Mouse (Mus musculus): ENCODE data around the gene Gak. TPM values are rescaled to one million over a fixed set of nuclear protein-coding genes. Genes with fewer than 3 reads are reported as not detected.

Gene Gak
- total and polyA plus RNA-seq, 3 experiments = 49.9 to 67.3 (median 65.2) TPM

DNA sequence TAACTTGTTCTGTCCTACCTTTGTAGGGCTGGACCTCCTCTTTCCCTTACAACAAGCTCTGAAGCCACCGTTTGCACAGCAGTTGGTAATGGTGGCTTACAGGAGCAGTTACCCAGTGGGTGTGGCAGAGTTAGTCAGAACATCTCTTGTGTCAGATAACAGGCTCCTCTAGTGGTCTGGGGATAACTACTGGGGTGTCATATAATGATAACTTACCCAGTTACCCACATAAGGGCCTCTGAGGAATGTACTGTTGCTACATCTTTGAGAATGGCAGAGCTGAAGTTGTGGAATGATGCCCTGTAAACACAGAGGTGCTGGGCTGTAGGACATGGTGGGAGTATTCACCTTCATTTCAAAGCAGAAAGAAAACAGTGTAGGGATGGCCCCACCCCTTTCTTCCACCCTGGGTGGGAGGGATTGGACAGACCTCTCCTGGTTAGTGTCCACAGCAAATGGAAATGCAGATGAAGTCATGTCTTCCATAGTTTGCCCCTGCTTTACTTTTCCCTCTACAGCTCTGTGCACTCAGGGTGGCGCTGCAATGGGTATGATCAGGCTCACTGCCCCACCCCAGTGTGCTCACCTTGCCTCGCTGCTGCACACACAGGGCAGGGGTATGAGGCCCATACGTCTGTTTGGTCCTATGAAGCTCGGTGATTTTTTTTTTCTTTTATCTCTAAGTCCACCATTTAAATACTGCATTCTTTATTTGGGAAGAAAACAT lies 47.4 kb upstream of the Gak start:
- Histone ChIP-seq H3K4me1 (ENCODE audit: control insufficient read depth in 1 of 2, insufficient read depth in 2 of 2) (no peaks in the 10 kb centered on the region), H3K36me3 (replicated peaks in 1 of 2; ENCODE audit: control insufficient read depth in 1 of 2, insufficient read depth in 1 of 2, low read length in 1 of 2) (peaks cover 9 to 63% of the 10 kb centered on the region in 2 experiments), H3K4me2 (ENCODE audit: insufficient read depth, low read depth, poor library complexity, severe bottlenecking) (no peak overlapping the region), H3K4me3 (replicated peaks in 1 of 3; ENCODE audit: low read depth in 2 of 3, low read length in 2 of 3, poor library complexity in 1 of 3) (no peak overlapping the region), H3K27ac (ENCODE audit: insufficient read depth, low read depth) (no peak overlapping the region), H3K9ac (ENCODE audit: insufficient read depth, low read depth) (no peak overlapping the region), H3K27me3 (replicated peaks) (no peaks in the 10 kb centered on the region), H3K9me3 (replicated peaks; ENCODE audit: low read length) (no peaks in the 10 kb centered on the region), H3K79me2 (replicated peaks; ENCODE audit: control insufficient read depth, extremely low read depth, insufficient read depth, poor library complexity, severe bottlenecking) (no peaks in the 10 kb centered on the region)
- no peak for TF ChIP-seq ZC3H11A (IDR thresholded peaks at IDR 0.05; ENCODE audit: low read depth, low read length)
- TF ChIP-seq NELFE (IDR thresholded peaks at IDR 0.05; ENCODE audit: low read depth, low read length) = no peak
- TF ChIP-seq UBTF (IDR thresholded peaks at IDR 0.05; ENCODE audit: low read depth, low read length) = no peak
- no peak for TF ChIP-seq PAX5 (IDR thresholded peaks at IDR 0.05; ENCODE audit: low read length)
- TF ChIP-seq MAFK (IDR thresholded peaks at IDR 0.05; ENCODE audit: insufficient replicate concordance, low read length) = no peak
- TF ChIP-seq MAZ (IDR thresholded peaks at IDR 0.05; ENCODE audit: low read depth, low read length) = no peak
- no peak for TF ChIP-seq USF2 (conservative IDR thresholded peaks at IDR 0.05; ENCODE audit: low read depth, low read length)
- no peak for TF ChIP-seq CHD1 (IDR thresholded peaks at IDR 0.05; ENCODE audit: low read depth, low read length)
- TF ChIP-seq ETS1 (conservative IDR thresholded peaks at IDR 0.05; ENCODE audit: low read depth, low read length) = no peak
- no peak for TF ChIP-seq MEF2A (IDR thresholded peaks at IDR 0.05; ENCODE audit: borderline replicate concordance, low read depth, low read length)
- TF ChIP-seq NRF1 (IDR thresholded peaks at IDR 0.05; ENCODE audit: low read depth, low read length) = no peak
- no peak for TF ChIP-seq E2F4 (IDR thresholded peaks at IDR 0.05; ENCODE audit: insufficient replicate concordance, low read depth, low read length)
- TF ChIP-seq SIN3A (IDR thresholded peaks at IDR 0.05; ENCODE audit: low read length) = no peak
- no peak for TF ChIP-seq RCOR1 (conservative IDR thresholded peaks at IDR 0.05; ENCODE audit: low read depth, low read length)
- in situ Hi-C loops (cut with MboI; ENCODE audit: low pct_ligation_motif_present, low pct_unique_long_range_greater_than_20kb, low sequenced_read_pairs) (no loop called here), dilution Hi-C loops (cut with MboI; ENCODE audit: extremely low pct_ligation_motif_present, extremely low pct_unique_long_range_greater_than_20kb, low sequenced_read_pairs) (no loop called here)
- no peak for DNase-seq (ENCODE audit: extremely low read depth)

DNA sequence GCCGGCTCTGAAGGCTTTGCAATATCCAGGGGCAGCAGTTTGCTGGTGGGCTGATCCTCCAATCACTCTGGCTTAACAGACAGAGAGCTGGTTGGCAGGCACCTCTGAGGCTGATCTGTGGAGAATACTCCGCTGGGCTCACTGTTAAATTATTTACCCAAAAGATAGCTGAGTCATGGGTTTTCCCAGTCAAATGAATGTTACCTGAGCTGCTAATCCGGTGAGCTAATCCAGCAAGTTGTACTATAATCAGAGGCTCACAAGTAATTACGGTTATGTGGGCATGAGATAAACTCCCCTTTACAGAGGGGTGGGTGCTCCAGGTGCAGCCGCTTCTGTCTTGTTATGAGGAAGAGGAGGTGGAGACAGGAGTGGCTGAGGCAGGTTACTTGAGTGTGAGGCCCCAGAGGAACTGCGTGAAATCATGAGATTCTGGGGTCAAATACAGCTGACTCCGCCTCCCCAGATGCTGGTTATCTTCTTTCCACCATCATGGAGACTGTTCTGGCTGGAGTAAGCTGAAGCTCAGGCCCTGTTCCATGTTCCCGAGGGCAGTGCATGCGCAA lies 45.8 kb upstream of the Gak start, which contains the start of gene Slc26a1:
Slc26a1 (minus strand) TSS at position 319 of the 566 bp plus-strand sequence.
- H3K9ac ChIP-seq (ENCODE audit: insufficient read depth, low read depth) = no peak within 1 kb of the TSS
- in situ Hi-C loops (cut with MboI; ENCODE audit: low pct_ligation_motif_present, low pct_unique_long_range_greater_than_20kb, low sequenced_read_pairs) = no loop called here
- no peaks in the 10 kb centered on the region for H3K79me2 ChIP-seq (replicated peaks; ENCODE audit: control insufficient read depth, extremely low read depth, insufficient read depth, poor library complexity, severe bottlenecking)
- H3K36me3 ChIP-seq (replicated peaks in 1 of 2; ENCODE audit: control insufficient read depth in 1 of 2, insufficient read depth in 1 of 2, low read length in 1 of 2) = peaks cover 13 to 58% of the 10 kb centered on the region in 2 experiments
- dilution Hi-C loops (cut with MboI; ENCODE audit: extremely low pct_ligation_motif_present, extremely low pct_unique_long_range_greater_than_20kb, low sequenced_read_pairs) = no loop called here
- H3K9me3 ChIP-seq (replicated peaks; ENCODE audit: low read length) = no peaks in the 10 kb centered on the region
- H3K4me2 ChIP-seq (ENCODE audit: insufficient read depth, low read depth, poor library complexity, severe bottlenecking) = no peak within 1 kb of the TSS
- H3K27ac ChIP-seq (ENCODE audit: insufficient read depth, low read depth) = no peak within 1 kb of the TSS
- TF ChIP-seq USF1 (IDR thresholded peaks at IDR 0.05; ENCODE audit: low read depth, low read length) (no peak), ZC3H11A (IDR thresholded peaks at IDR 0.05; ENCODE audit: low read depth, low read length) (no peak), MXI1 (IDR thresholded peaks at IDR 0.05; ENCODE audit: low read depth, low read length) (no peak), KAT2A (IDR thresholded peaks at IDR 0.05; ENCODE audit: insufficient replicate concordance, low read length) (no peak), CHD2 (IDR thresholded peaks at IDR 0.05; ENCODE audit: low read length) (no peak)
- DNase-seq (ENCODE audit: extremely low read depth) = no peak
- H3K4me1 ChIP-seq (ENCODE audit: control insufficient read depth in 1 of 2, insufficient read depth in 2 of 2) = peaks cover 0 to 8% of the 10 kb centered on the region in 2 experiments; a peak in 2 of 4 replicates
- H3K4me3 ChIP-seq (replicated peaks in 1 of 3; ENCODE audit: low read depth in 2 of 3, low read length in 2 of 3, poor library complexity in 1 of 3) = no peak within 1 kb of the TSS
- no peaks in the 10 kb centered on the region for H3K27me3 ChIP-seq (replicated peaks)

Data from CH12.LX (cell line).